Mouse (Mus musculus): Measurements from ENCODE around the gene 1700069L16Rik.

Gene 1700069L16Rik

GRCm38 (mm10) chr5:113644520-113644919, 80.1 kb downstream of the 1700069L16Rik start:
- DNase-seq (ENCODE audit: low read depth, low spot score): no peak

GRCm38 (mm10) chr5:113643107-113643848, 81.3 kb downstream of the 1700069L16Rik start:
- peak; percentile 89 for DNase-seq (ENCODE audit: low read depth, low spot score)
